Mouse (Mus musculus): ENCODE results near the gene Sh3pxd2b.

DNA sequence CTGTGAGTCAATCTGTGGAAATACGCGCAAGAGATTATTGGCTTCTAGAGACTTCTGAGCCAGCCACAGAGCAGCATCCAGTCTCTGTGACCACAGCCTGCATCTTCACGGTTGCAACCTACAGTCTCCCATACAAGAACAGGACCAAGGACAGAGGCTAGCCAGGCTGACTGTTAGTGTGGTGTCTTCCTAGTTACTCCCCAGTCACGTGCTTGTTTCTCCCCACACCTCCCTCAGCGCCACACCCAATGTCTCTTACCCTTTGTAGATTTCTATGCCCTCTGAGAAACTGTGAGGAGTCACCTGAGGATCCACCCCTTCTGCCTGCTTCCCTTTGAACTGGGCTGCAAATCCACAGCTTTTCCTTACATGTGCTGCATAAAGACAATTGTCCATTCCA lies 72.4 kb downstream of the Sh3pxd2b start:
- TF ChIP-seq CTCF (IDR thresholded peaks at IDR 0.05; ENCODE audit: extremely low read depth, insufficient read depth, low read length): no peak
- no peak for TF ChIP-seq POLR2A (IDR thresholded peaks at IDR 0.05; ENCODE audit: extremely low read depth, insufficient read depth, low read length)

Data from cortical plate, adult 2 months (tissue).